Mouse (Mus musculus): ENCODE data around the gene Rad51ap2. TPM values are rescaled to one million over a fixed set of nuclear protein-coding genes. Genes with fewer than 3 reads are reported as not detected.

The Rad51ap2 gene
- polyA plus RNA-seq (2014; fragmentation: Illumina TruSeq; extraction: RNeasy Lipid Tissue Mini Kit (QIAGEN cat#74804); ENCODE audit: low read depth, low replicate concordance): 0.53 TPM

DNA sequence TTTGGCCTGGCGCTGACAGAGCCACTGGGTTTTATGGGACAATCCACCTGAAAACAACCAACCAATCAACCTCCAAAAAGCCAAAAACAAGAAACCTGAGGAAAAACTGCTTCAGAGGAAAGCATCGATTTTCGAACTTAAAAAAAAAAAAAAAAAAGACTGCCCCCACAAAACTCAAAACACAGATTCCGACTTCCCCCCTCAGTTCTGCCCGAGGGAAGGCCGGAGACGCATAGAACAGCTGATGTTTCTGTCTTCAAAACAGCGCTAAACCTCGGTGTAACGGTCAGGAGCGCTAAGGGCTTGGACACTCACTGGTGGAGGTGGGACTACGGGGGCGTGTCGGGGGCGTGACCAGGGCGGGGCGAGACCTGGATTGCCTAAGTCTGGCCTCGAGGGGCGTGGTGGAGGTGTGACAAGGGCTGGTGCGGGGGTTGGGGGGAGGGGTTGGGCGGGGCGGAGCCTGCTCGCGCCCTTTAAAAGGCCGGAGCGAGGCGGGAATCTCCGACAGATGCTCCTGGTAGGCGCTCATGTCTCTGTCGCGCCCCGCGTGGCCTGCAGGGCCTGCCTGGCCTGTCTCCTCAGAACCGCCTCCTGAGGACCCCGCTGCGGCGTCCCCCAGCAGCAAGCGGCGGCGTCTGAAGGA is at the start of gene Rad51ap2:
Rad51ap2 (plus strand) TSS at position 531 of the 646 bp plus-strand sequence.

GRCm38 (mm10) chr12:11436497-11437265 is 19.2 kb upstream of the Rad51ap2 start, which contains the start of gene Vsnl1:
Gene Vsnl1 (minus strand): TSS chr12:11436613.

Other genes starting within 250 kb of the Rad51ap2 start
- not detected for gene Msgn1, start 247.1 kb upstream of the Rad51ap2 start, polyA plus RNA-seq (2014; fragmentation: Illumina TruSeq; extraction: RNeasy Lipid Tissue Mini Kit (QIAGEN cat#74804); ENCODE audit: low read depth, low replicate concordance)
- 2.4 TPM for gene Gen1, start 190.3 kb upstream of the Rad51ap2 start, polyA plus RNA-seq (2014; fragmentation: Illumina TruSeq; extraction: RNeasy Lipid Tissue Mini Kit (QIAGEN cat#74804); ENCODE audit: low read depth, low replicate concordance)
- gene Smc6, start 190.2 kb upstream of the Rad51ap2 start, polyA plus RNA-seq (2014; fragmentation: Illumina TruSeq; extraction: RNeasy Lipid Tissue Mini Kit (QIAGEN cat#74804); ENCODE audit: low read depth, low replicate concordance): 62.9 TPM
- gene Vsnl1, start 19.5 kb upstream of the Rad51ap2 start, polyA plus RNA-seq (2014; fragmentation: Illumina TruSeq; extraction: RNeasy Lipid Tissue Mini Kit (QIAGEN cat#74804); ENCODE audit: low read depth, low replicate concordance): 0.24 TPM